Mouse (Mus musculus) E14TG2a.4 (cell line): ENCODE measurements at regions not wholly inside any gene's neighbourhood (a gene's known extent, or its start where the extent isn't known, plus 50 kb on each side); places are given as distances from the start of the nearest gene placed in this dataset.

Source experiments
- H3K27me3 ChIP-seq: 2 replicates; pipeline ENCODE4 v1.6.1; 2014; ENCODE audit warnings: low read length, control low read depth; ENCODE audit not compliant: insufficient read depth
- H3K36me3 ChIP-seq: 2 replicates; pipeline ENCODE4 v1.6.1; 2014; ENCODE audit warnings: low read length, control low read depth; ENCODE audit not compliant: insufficient read depth
- H3K4me1 ChIP-seq: replicated peaks from 2 replicates; pipeline ENCODE4 v1.6.1; 2014; ENCODE audit warnings: low read depth, low read length, control low read depth
- H3K4me3 ChIP-seq: replicated peaks from 2 replicates; pipeline ENCODE4 v1.5.1; 2014; ENCODE audit warnings: mild to moderate bottlenecking, low read length
- H3K9me3 ChIP-seq: 2 replicates; pipeline ENCODE4 v1.6.1; 2014; ENCODE audit warnings: low read length, control low read depth
- CTCF ChIP-seq: conservative IDR thresholded peaks from 2 replicates; pipeline ENCODE4 v1.5.1; 2014; ENCODE audit warnings: low read length
- NANOG ChIP-seq: IDR thresholded peaks from 2 replicates; pipeline ENCODE4 v1.6.1; 2014; ENCODE audit warnings: borderline replicate concordance, low read length, mixed read lengths
- POU5F1 ChIP-seq: IDR thresholded peaks from 2 replicates; pipeline ENCODE4 v1.6.1; 2014; ENCODE audit warnings: low read length, borderline replicate concordance

DNA sequence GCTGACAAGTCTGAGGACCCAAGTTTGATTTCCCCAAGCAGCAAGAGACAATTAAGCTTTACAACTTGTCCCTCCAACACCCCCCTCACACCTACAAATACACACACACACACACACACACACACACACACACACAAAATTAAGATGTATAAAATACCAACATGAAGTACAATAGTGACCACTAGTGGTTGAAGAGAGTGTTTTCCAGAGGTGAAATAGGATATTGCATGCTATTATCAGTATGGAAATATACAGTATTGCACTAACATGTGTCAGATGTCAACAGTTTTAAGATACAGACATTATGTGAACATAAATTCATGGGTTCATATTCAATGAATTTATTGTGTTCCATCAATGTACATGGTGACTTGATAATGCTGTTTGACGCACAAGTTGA lies 685.7 kb upstream of the Cdh6 start:
- Histone ChIP-seq H3K4me3 (no peak overlapping the region), H3K9me3 (no peaks in the 10 kb centered on the region), H3K36me3 (no peaks in the 10 kb centered on the region), H3K27me3 (no peaks in the 10 kb centered on the region), H3K4me1 (no peaks in the 10 kb centered on the region)
- TF ChIP-seq POU5F1, result no peak
- TF ChIP-seq CTCF, result peak; percentile 44
- no peak for TF ChIP-seq NANOG

DNA sequence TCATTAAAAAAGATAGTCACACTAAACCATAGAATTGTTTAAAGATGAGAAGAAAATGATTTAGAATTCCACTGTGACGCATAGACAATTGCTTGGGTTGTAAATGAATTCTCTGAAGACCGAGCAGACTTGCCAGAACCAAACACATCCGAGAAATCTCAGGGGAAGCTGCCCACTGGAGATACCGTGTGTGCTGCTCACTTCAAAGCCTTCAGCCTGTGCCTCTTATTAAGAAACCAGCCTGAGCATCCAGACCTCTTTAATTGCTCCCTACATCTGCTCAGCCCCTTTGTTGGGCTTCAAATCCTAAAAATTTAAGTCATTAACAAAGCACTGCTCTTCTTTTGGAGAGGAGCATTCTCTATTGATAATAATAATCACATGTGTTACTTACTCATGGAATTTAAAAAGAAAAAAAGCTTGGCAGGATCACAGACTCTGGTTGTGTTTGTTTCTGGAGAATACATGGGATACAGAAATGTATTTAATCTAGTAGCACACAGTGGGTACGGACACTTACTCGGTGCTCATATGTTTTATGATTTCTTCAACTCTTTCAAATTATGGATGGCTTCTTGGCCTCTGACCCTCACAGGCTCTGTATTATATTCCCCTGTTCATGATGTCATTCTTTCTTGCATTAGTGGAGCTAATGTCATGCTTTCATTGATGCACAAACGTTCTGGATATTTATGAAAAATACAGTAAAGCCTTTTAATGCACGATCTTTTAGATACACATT lies 680.8 kb upstream of the Cdh6 start:
- TF ChIP-seq POU5F1, result no peak
- no peak for TF ChIP-seq CTCF
- no peak for TF ChIP-seq NANOG
- no peaks in the 10 kb centered on the region for H3K4me1 ChIP-seq

More for the DNA sequence above, 680.8 kb upstream of the Cdh6 start:
- Histone ChIP-seq H3K36me3 (no peaks in the 10 kb centered on the region), H3K9me3 (no peaks in the 10 kb centered on the region), H3K27me3 (no peaks in the 10 kb centered on the region), H3K4me3 (no peak overlapping the region)
